Mouse (Mus musculus) liver, embryonic 15.5 days (tissue): Measurements from ENCODE around the gene Med13. TPM values are rescaled to one million over a fixed set of nuclear protein-coding genes. Genes with fewer than 3 reads are reported as not detected.
A peak's percentile ranks its signal among the peaks of the same experiment; 100 is the strongest.

ENCODE experiments used
- ATAC-seq: fragments of 200-750 bp; cut with Nextera tagmentation; 2 replicates; pipeline ENCODE4 v1.8.0; 2017; ENCODE audit warnings: moderate number of reproducible peaks, mild to moderate bottlenecking, moderate library complexity; ENCODE audit not compliant: insufficient read depth
- H3K27ac ChIP-seq: fragments of 300-500 bp; sonication (generic); replicated peaks from 2 replicates; pipeline ENCODE4 v1.5.1; 2015; ENCODE audit warnings: mild to moderate bottlenecking, inconsistent platforms
- H3K27me3 ChIP-seq: fragments of 300-500 bp; sonication (generic); 2 replicates; pipeline ENCODE4 v1.6.1; 2015; ENCODE audit warnings: mild to moderate bottlenecking, inconsistent platforms
- H3K36me3 ChIP-seq: fragments of 300-500 bp; sonication (generic); replicated peaks from 2 replicates; pipeline ENCODE4 v1.6.1; 2015; ENCODE audit warnings: moderate library complexity, mild to moderate bottlenecking, inconsistent platforms
- H3K4me1 ChIP-seq: fragments of 300-500 bp; sonication (generic); replicated peaks from 2 replicates; pipeline ENCODE4 v1.6.1; 2015; ENCODE audit warnings: inconsistent platforms
- H3K4me2 ChIP-seq: fragments of 300-500 bp; sonication (generic); 2 replicates; pipeline ENCODE4 v1.6.1; 2015; ENCODE audit warnings: moderate library complexity, mild to moderate bottlenecking, inconsistent platforms
- H3K4me3 ChIP-seq: fragments of 300-500 bp; sonication (generic); replicated peaks from 2 replicates; pipeline ENCODE4 v1.5.1; 2015; ENCODE audit warnings: mild to moderate bottlenecking, inconsistent platforms
- H3K9ac ChIP-seq: fragments of 300-500 bp; sonication (generic); 2 replicates; pipeline ENCODE4 v1.6.1; 2015; ENCODE audit warnings: moderate library complexity, mild to moderate bottlenecking, inconsistent platforms
- H3K9me3 ChIP-seq: fragments of 300-500 bp; sonication (generic); replicated peaks from 2 replicates; pipeline ENCODE4 v1.6.1; 2016; ENCODE audit warnings: inconsistent platforms
- WGBS: fragments of 180-500 bp; shearing (Covaris S2); methylation state at CpG from one replicate; pipeline ENCODE4 v1.1.7; 2015; ENCODE audit warnings: mixed read lengths; ENCODE audit not compliant: insufficient replicate concordance; 5-methylcytosine and 5-hydroxymethylcytosine counted together
- polyA plus RNA-seq: library from polyadenylated mRNA; unstranded; fragments of >200 nt; fragmentation: Nextera tagmentation; extraction: Ambion mirVana; gene quantifications from 2 replicates; pipeline ENCODE4 v1.2.1, GENCODE M21; 2015

The Med13 gene
- polyA plus RNA-seq, 1 experiment from 2014 or later: 2.6 TPM

DNA sequence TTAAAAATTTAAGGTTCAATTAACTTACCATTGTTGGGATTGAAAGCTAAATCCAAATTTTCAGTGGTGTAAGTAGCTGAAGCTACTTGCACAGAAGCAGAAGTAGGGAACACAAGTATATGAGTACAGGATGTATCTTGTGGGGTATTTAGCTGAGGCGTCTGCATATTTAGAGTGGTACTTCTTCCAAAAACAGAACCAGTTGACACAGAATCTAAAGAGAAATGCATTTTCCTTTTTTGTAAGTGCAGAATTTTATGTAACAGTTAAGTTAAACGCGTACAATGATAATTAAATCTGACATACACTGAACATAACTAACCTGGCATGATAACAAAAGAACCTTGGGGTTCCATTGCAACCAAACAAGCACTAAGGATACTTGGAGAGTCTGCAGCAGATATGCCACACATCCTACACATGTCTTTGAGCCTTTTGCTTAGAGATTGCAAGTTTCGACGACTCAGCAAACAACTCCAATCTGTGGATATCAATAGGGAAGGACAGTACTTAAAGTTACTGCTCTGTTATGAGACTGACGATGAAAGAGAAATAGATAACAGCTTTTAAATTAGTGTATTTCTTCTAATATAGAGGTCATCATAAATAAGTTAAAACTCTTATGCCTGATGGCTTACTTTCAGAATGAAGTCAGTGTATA, 78.8 kb downstream of the Med13 start:
- Histone ChIP-seq H3K9ac (no peak overlapping the region), H3K9me3 (no peaks in the 10 kb centered on the region), H3K27me3 (no peaks in the 10 kb centered on the region), H3K4me2 (no peak overlapping the region), H3K4me3 (no peak overlapping the region), H3K27ac (no peak overlapping the region), H3K4me1 (no peaks in the 10 kb centered on the region), H3K36me3 (peaks cover 78% of the 10 kb centered on the region)
- WGBS: 84% methylated on average over 6 of the region's 6 CpGs
- ATAC-seq: no peak

DNA sequence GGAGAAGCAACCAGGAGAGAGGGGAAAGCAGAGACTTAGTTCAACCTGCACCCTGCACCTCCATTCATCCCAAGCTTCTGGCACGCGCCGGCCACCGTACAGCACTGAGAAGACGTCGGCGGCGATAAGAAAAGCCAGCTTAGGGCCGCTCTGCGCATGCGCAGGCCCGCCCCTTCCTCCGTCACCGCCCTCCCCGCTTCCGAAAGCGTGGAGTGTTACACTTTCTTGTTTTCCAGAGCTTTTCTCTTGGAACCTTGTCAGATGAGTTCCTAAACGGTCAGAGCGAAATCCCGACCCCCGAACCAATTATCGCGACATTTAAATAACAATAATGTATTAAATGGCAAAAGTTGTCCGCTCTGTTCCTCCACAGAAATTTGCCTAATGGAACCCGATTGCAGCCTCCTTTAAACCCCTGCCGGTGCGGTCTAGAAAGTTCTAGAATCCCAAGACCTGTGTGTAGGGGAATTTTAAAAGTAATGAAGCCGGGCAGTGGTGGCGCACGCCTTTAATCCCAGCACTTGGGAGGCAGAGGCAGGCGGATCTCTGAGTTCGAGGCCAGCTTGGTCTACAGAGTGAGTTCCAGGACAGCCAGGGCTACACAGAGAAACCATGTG, 99.8 kb downstream of the Med13 start, which contains the start of gene Ints2:
Gene Ints2, minus strand, starts transcription at position 116 of the 617 bp plus-strand sequence.
- peak within 1 kb of the TSS; percentile 85 for H3K9ac ChIP-seq
- peaks cover 18% of the 10 kb centered on the region for H3K4me1 ChIP-seq
- peaks cover 8% of the 10 kb centered on the region; the same call in 1 of the 2 replicates for H3K36me3 ChIP-seq
- peak; percentile 86 for ATAC-seq
- 5% methylated on average over 32 of the region's 32 CpGs for WGBS
- H3K4me2 ChIP-seq: peak within 1 kb of the TSS; percentile 79
- peak within 1 kb of the TSS; percentile 77 for H3K4me3 ChIP-seq
- H3K27ac ChIP-seq: peak within 1 kb of the TSS; percentile 48
- no peaks in the 10 kb centered on the region for H3K27me3 ChIP-seq
- no peaks in the 10 kb centered on the region for H3K9me3 ChIP-seq

DNA sequence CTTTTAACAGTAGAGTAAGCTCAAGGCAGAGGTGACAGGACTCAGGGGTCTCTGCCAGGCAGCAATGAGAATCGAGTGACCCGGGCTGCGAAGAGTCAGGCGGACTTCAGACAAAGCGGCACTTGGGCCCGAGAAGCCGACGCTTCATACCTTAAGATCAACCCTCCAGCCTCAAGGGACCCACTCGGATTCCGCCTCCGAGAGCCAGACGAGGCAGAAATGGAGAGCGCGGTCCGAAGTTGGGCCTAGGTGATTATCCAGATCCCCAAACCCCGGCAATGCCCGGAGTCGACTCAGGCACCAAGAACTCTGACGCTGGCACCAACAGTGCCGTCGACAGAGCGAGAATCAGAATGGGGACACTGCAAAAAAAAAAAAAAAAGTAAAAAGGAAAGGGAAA, 100.3 kb downstream of the Med13 start:
- peak overlapping the region; percentile 48 for H3K27ac ChIP-seq
- H3K9me3 ChIP-seq: no peaks in the 10 kb centered on the region
- peak overlapping the region; percentile 79 for H3K4me2 ChIP-seq
- H3K4me1 ChIP-seq: peaks cover 18% of the 10 kb centered on the region
- under 1% methylated on average over 22 of the region's 22 CpGs for WGBS
- H3K9ac ChIP-seq: peak overlapping the region; percentile 85
- peak overlapping the region; percentile 77 for H3K4me3 ChIP-seq
- ATAC-seq: peak; percentile 59
- H3K36me3 ChIP-seq: peaks cover 10% of the 10 kb centered on the region
- H3K27me3 ChIP-seq: no peaks in the 10 kb centered on the region

DNA sequence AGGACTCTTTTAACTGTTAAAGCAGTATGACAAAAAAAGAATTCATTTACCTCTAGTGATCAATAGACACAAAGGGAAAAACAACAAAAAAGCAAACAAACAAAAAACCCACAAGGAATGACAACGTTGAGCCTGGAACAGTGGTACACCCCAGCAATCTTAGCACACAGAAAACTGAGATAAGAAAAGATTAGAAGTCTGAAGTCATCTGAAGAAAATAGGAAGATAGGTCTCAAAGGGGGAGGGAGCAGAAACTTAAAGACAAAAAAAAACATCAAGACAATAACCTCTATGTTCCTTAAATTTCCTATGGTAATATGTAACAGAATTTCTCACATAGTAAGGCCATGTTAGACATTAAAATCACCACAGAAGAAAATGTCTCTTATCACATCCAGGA, 104.1 kb downstream of the Med13 start:
- no peak overlapping the region for H3K4me3 ChIP-seq
- no peaks in the 10 kb centered on the region for H3K27me3 ChIP-seq
- peaks cover 18% of the 10 kb centered on the region for H3K4me1 ChIP-seq
- H3K9ac ChIP-seq: no peak overlapping the region
- H3K27ac ChIP-seq: no peak overlapping the region
- 24% methylated on average over 1 of the region's 1 CpGs for WGBS
- peaks cover 33% of the 10 kb centered on the region for H3K36me3 ChIP-seq
- ATAC-seq: no peak
- no peak overlapping the region for H3K4me2 ChIP-seq
- H3K9me3 ChIP-seq: no peaks in the 10 kb centered on the region

DNA sequence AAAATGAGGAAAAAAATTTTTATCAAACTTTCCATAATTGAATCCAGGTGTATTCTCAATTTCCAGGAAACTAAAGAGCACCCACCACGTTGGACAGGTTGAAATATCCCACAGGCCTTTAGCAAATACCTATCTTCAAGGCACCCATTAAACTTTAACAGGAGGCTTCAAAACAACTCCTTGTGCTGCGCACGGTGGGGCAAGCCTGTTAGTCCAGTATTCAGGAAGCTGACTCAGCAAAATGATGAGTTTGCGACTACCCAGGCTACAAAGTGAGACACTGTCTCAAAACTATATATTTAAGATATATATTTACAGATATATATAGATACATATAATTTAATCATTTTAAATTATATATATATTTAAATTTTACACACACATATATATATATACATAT, 125.0 kb downstream of the Med13 start:
- Histone ChIP-seq H3K4me1 (no peaks in the 10 kb centered on the region), H3K36me3 (peaks cover 50% of the 10 kb centered on the region), H3K4me3 (no peak overlapping the region), H3K27ac (no peak overlapping the region), H3K9ac (no peak overlapping the region), H3K9me3 (no peaks in the 10 kb centered on the region), H3K4me2 (no peak overlapping the region), H3K27me3 (no peaks in the 10 kb centered on the region)
- 57% methylated on average over 4 of the region's 4 CpGs for WGBS
- no peak for ATAC-seq

DNA sequence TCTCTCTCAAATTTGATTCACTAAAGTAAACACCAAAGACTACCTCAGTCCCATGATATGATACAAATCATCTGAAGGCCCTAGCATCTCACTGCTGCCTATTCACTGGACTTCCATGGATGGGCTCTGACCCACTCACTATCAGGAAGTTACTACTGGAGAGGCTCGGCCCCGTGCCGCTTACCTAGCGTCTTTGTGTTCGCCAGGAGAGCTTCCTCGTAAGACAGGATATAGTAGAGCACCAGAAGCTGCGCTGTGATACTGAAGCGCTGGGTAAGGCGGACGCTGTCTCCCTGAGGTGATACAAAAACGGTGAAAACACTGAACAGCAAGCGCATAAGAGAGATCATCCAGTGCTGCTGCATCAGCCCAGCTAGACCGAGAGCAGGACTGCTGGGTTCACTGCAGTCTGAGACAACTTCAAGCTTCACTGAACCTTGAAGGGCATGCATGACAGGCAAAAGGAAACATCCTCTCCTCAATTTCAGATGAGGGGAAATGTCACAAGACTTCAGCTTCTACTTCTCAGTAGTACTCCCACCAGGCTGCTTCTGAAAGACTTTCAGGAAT, 125.5 kb downstream of the Med13 start:
- Histone ChIP-seq H3K27ac (no peak overlapping the region), H3K4me1 (no peaks in the 10 kb centered on the region), H3K4me2 (no peak overlapping the region), H3K27me3 (no peaks in the 10 kb centered on the region), H3K4me3 (no peak overlapping the region), H3K9me3 (no peaks in the 10 kb centered on the region), H3K9ac (no peak overlapping the region), H3K36me3 (peaks cover 55% of the 10 kb centered on the region)
- 87% methylated on average over 13 of the region's 13 CpGs for WGBS
- no peak for ATAC-seq

DNA sequence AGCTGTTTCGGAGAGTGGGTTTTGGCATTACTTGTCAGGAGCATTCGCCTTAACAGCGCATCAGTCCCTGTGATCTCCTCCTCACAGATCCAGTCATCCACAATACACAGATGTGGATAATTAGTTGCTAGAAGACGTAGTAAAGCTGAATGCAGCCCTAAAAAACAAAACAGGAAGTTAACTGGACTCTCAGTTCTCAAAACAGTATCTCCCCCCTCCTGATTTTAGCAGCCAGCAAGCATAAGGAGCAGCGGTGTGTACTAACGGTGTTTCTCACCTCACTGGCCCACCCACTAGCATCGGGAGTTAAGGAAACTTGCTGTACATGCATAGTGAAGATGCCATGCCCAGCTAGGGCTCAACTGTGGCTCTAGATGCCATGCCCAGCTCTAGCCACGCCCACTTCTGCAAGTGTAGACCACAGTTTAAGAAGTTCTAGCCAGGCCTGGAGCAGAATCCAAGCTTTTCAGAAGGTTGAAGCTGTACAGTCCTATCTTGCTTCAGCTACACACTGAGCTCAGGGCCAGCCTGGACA, 130.7 kb downstream of the Med13 start:
- no peak overlapping the region for H3K4me3 ChIP-seq
- no peak overlapping the region for H3K4me2 ChIP-seq
- ATAC-seq: no peak
- H3K27me3 ChIP-seq: no peaks in the 10 kb centered on the region
- no peak overlapping the region for H3K9ac ChIP-seq
- H3K9me3 ChIP-seq: no peaks in the 10 kb centered on the region
- H3K4me1 ChIP-seq: no peaks in the 10 kb centered on the region
- H3K36me3 ChIP-seq: peaks cover 67% of the 10 kb centered on the region
- H3K27ac ChIP-seq: no peak overlapping the region
- WGBS: 78% methylated on average over 8 of the region's 8 CpGs

DNA sequence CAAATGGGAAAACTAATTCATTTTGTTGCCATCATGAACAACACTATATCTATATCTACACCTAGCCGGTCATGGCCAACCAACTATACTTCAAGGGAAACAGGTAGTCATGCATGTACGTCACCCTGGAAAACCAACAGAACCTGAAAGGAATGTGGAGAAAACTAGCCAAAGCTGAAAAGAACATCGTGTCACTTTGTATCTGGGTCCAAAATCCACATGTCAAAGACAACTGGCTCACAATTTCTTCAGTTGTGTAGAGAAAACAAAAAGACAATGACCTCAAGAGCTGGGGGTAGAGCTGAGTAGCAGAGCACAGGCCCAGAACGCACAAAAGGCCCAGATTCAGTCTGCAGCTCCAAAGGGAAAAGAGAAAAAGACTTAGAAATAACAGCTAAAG, 131.6 kb downstream of the Med13 start:
- Histone ChIP-seq H3K4me2 (no peak overlapping the region), H3K4me3 (no peak overlapping the region), H3K36me3 (peaks cover 62% of the 10 kb centered on the region), H3K4me1 (no peaks in the 10 kb centered on the region), H3K27ac (no peak overlapping the region), H3K9me3 (no peaks in the 10 kb centered on the region), H3K9ac (no peak overlapping the region), H3K27me3 (no peaks in the 10 kb centered on the region)
- no peak for ATAC-seq
- WGBS: 80% methylated on average over 4 of the region's 4 CpGs

Other genes starting within 250 kb of the Med13 start
- gene Brip1, start 156.4 kb downstream of the Med13 start, polyA plus RNA-seq: 5.6 and 6.2 TPM in 2 replicates
- 8.2 and 9.8 TPM in 2 replicates for gene Ints2, start 100.0 kb downstream of the Med13 start, polyA plus RNA-seq
- 14.0 and 17.2 TPM in 2 replicates for gene Rnft1, start 127.1 kb upstream of the Med13 start, polyA plus RNA-seq
- 18.9 and 23.5 TPM in 2 replicates for gene Rps6kb1, start 187.2 kb upstream of the Med13 start, polyA plus RNA-seq
- gene Tubd1, start 187.4 kb upstream of the Med13 start, polyA plus RNA-seq: 9.8 and 9.9 TPM in 2 replicates